Mouse (Mus musculus): ENCODE data around the gene E2f3. TPM values are rescaled to one million over a fixed set of nuclear protein-coding genes. Genes with fewer than 3 reads are reported as not detected.
A peak's percentile ranks its signal among the peaks of the same experiment; 100 is the strongest.

E2f3 gene
- polyA plus RNA-seq, 1 experiment from 2014 or later: 2.6 TPM

DNA sequence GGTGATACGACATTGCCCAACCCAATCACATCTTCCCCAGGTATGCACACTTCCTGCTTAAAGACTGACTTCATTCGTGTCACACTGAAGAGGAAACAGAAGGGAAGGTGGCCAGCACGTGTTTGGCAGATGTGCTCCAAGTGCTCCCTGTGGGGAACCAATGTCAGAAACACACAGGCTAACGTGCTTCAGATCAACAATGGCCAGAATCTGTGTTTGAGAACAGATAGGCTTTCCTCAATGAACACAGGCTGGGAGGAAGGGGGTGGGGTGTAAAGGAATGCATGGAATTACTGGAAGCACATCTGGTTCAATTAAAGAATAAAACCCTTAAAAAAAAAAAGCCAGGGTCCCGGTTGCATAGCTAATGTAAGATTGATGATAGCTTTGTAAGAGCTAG, 15.2 kb upstream of the E2f3 start:
- WGBS (ENCODE audit: insufficient replicate concordance): 44% methylated on average over 5 of the region's 5 CpGs
- ATAC-seq (no peak), DNase-seq (no peak)
- Histone ChIP-seq H3K4me1 (ENCODE audit: insufficient read depth) (no peaks in the 10 kb centered on the region), H3K9me3 (ENCODE audit: low read length) (no peaks in the 10 kb centered on the region), H3K4me2 (ENCODE audit: low read depth, low read length) (no peak overlapping the region), H3K36me3 (replicated peaks; ENCODE audit: insufficient read depth, low read length) (no peaks in the 10 kb centered on the region), H3K4me3 (ENCODE audit: low read depth, low read length) (no peak overlapping the region), H3K27me3 (ENCODE audit: insufficient read depth, low read length) (no peaks in the 10 kb centered on the region), H3K9ac (replicated peaks) (no peak overlapping the region), H3K27ac (ENCODE audit: low read depth) (no peak overlapping the region)
- TF ChIP-seq EP300 (IDR thresholded peaks at IDR 0.05; ENCODE audit: low read depth) (no peak), CTCF (IDR thresholded peaks at IDR 0.05; ENCODE audit: low read depth) (no peak)

- no peaks in the 10 kb centered on the region for H3K36me3 ChIP-seq (replicated peaks; ENCODE audit: insufficient read depth, low read length)
- TF ChIP-seq EP300 (IDR thresholded peaks at IDR 0.05; ENCODE audit: low read depth) (no peak), CTCF (IDR thresholded peaks at IDR 0.05; ENCODE audit: low read depth) (no peak)
- H3K4me1 ChIP-seq (ENCODE audit: insufficient read depth): peaks cover 16% of the 10 kb centered on the region; the same call in 1 of the 2 replicates
- H3K27ac ChIP-seq (ENCODE audit: low read depth): no peak overlapping the region
- H3K27me3 ChIP-seq (ENCODE audit: insufficient read depth, low read length): no peaks in the 10 kb centered on the region
- 76% methylated on average over 6 of the region's 6 CpGs for WGBS (ENCODE audit: insufficient replicate concordance)
- H3K9ac ChIP-seq (replicated peaks): no peak overlapping the region
- no peaks in the 10 kb centered on the region for H3K9me3 ChIP-seq (ENCODE audit: low read length)
- ATAC-seq (no peak), DNase-seq (no peak)
- H3K4me2 ChIP-seq (ENCODE audit: low read depth, low read length): 0 out of 2 replicates have a peak overlapping the region, but pooled peaks have one; percentile 3
- no peak overlapping the region for H3K4me3 ChIP-seq (ENCODE audit: low read depth, low read length)
Observed at GRCm38 (mm10) chr13:29987956-29988355, 2.1 kb upstream of the E2f3 start.

DNA sequence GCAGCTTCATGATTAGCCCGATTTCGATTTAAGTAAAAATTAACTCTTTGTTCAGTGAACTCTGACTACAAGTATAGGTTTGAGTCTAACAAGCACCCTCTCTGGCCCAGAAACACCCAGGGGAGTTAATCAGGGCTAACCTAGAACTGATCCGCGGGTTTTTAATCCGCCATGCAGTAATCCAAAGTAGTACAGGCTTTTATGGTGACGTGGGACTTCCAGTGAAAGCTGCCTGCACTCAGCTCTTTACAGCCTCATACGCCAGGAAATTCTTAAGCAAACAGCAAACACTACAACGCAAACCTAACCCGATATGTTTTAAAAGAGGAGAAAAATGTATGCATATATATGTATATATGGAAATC, 875 bp upstream of the E2f3 start:
- ATAC-seq: peak; percentile 0; the same call in 1 of the 2 replicates
- H3K36me3 ChIP-seq (replicated peaks; ENCODE audit: insufficient read depth, low read length): no peaks in the 10 kb centered on the region
- 7% methylated on average over 9 of the region's 9 CpGs for WGBS (ENCODE audit: insufficient replicate concordance)

GRCm38 (mm10) chr13:29985101-29985854, 585 bp downstream of the E2f3 start:
- Histone ChIP-seq H3K27ac (ENCODE audit: low read depth) (peak overlapping the region; percentile 97), H3K4me2 (ENCODE audit: low read depth, low read length) (peak overlapping the region; percentile 100), H3K4me1 (ENCODE audit: insufficient read depth) (peaks cover 19% of the 10 kb centered on the region), H3K27me3 (ENCODE audit: insufficient read depth, low read length) (no peaks in the 10 kb centered on the region), H3K9me3 (ENCODE audit: low read length) (no peaks in the 10 kb centered on the region), H3K36me3 (replicated peaks; ENCODE audit: insufficient read depth, low read length) (no peaks in the 10 kb centered on the region), H3K4me3 (ENCODE audit: low read depth, low read length) (peak overlapping the region; percentile 91), H3K9ac (replicated peaks) (peak overlapping the region; percentile 99)
- DNase-seq (peak; percentile 77), ATAC-seq (no peak)
- TF ChIP-seq CTCF (IDR thresholded peaks at IDR 0.05; ENCODE audit: low read depth) (no peak), EP300 (IDR thresholded peaks at IDR 0.05; ENCODE audit: low read depth) (no peak)
- WGBS (ENCODE audit: insufficient replicate concordance): 0% methylated on average over 48 of the region's 62 CpGs

More for the DNA sequence above, 875 bp upstream of the E2f3 start:
- Histone ChIP-seq H3K27me3 (ENCODE audit: insufficient read depth, low read length) (no peaks in the 10 kb centered on the region), H3K9ac (replicated peaks) (peak overlapping the region; percentile 26), H3K9me3 (ENCODE audit: low read length) (no peaks in the 10 kb centered on the region), H3K4me1 (ENCODE audit: insufficient read depth) (peaks cover 18% of the 10 kb centered on the region; the same call in 1 of the 2 replicates), H3K4me3 (ENCODE audit: low read depth, low read length) (peak overlapping the region; percentile 46), H3K4me2 (ENCODE audit: low read depth, low read length) (peak overlapping the region; percentile 63), H3K27ac (ENCODE audit: low read depth) (peak overlapping the region; percentile 79)
- no peak for DNase-seq
- TF ChIP-seq CTCF (IDR thresholded peaks at IDR 0.05; ENCODE audit: low read depth) (no peak), EP300 (IDR thresholded peaks at IDR 0.05; ENCODE audit: low read depth) (no peak)

DNA sequence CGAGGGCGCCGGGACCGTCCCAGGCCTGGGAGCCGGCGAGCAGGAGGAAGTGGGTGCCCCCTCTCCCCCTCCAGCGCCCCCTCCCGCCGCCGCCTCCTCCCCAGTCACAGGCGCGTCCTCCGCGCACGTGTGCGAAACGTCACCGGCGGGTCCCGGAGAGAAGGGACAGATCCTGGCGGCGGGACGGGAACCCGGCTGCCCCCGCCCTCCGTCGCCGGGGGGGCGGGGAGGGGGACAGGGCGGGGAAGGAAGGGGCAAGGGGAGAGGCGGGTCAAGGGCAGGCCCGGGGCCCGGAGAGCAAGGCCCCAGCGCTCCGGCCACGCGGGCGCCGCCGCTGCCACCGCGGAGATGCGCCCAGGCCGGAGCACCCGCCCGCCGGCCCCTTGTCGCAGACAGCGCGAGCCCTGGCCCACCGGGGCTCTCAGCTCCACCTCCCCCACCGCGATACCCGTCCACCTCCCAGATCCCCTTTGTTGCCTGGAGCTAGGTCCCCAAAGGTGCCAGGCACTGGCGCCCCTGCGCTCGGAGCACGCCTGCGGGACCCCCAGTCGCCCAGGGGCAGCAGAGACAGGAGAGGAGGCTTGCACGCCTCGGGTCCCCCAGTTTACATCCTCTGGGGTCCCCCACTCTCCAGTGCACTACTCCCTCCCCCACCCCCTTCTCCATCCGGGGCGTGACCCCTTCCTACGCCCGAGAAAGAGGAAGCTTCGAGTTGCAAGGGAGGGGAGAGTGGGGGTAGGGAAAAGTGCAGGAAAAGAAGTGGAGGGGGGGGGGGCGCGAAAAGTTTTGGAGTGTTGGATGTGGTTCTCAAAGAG, 1.4 kb downstream of the E2f3 start:
- WGBS (ENCODE audit: insufficient replicate concordance): under 1% methylated on average over 28 of the region's 69 CpGs
- Histone ChIP-seq H3K4me2 (ENCODE audit: low read depth, low read length) (peak overlapping the region; percentile 100), H3K4me1 (ENCODE audit: insufficient read depth) (peaks cover 26% of the 10 kb centered on the region), H3K36me3 (replicated peaks; ENCODE audit: insufficient read depth, low read length) (no peaks in the 10 kb centered on the region), H3K27me3 (ENCODE audit: insufficient read depth, low read length) (no peaks in the 10 kb centered on the region), H3K4me3 (ENCODE audit: low read depth, low read length) (peak overlapping the region; percentile 91), H3K9ac (replicated peaks) (peak overlapping the region; percentile 99), H3K27ac (ENCODE audit: low read depth) (peak overlapping the region; percentile 97), H3K9me3 (ENCODE audit: low read length) (no peaks in the 10 kb centered on the region)
- TF ChIP-seq CTCF (IDR thresholded peaks at IDR 0.05; ENCODE audit: low read depth): peak; percentile 25; the same call in 1 of the 2 replicates
- TF ChIP-seq EP300 (IDR thresholded peaks at IDR 0.05; ENCODE audit: low read depth): no peak
- ATAC-seq: peak; percentile 20
- DNase-seq: peak; percentile 88
